Mouse (Mus musculus) cortical plate, adult 2 months (tissue): ENCODE measurements at regions not wholly inside any gene's neighbourhood (a gene's known extent, or its start where the extent isn't known, plus 50 kb on each side); places are given as distances from the start of the nearest gene placed in this dataset.

Experiments
- CTCF ChIP-seq: fragments of 200-500 bp; IDR thresholded peaks from 2 replicates; pipeline ENCODE4 v1.5.1; 2011; ENCODE audit warnings: mild to moderate bottlenecking, control low read depth, low read length; ENCODE audit not compliant: insufficient read depth; ENCODE audit errors: extremely low read depth
- POLR2A ChIP-seq: fragments of 200-500 bp; IDR thresholded peaks from 2 replicates; pipeline ENCODE4 v1.6.1; 2011; ENCODE audit warnings: mild to moderate bottlenecking, low read length, control low read depth; ENCODE audit not compliant: insufficient read depth; ENCODE audit errors: extremely low read depth

DNA sequence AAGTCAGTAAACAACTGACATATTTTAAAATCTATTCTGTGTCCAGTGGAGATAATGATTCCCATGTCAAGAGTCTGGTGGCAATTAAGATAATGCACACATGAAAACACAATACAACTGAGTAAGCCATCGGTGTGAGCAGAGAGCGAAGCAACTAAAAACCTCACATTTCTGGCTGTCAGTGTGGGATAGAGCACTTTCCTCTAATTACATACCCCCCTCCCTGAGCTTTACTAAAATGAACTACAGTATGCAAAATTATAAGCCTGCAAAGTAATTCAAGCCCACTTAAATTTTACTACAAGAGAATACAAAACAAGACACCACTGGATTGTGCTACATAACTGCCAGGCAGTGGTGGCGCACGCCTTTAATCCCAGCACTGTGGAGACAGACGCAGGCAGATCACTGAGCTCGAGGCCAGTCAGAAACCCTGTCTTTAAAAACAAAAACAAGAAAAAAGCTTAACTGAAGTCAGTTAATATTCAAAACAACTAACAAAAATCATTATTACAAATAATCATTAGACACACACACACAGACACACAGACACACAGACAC is 104.8 kb downstream of the Enkur start:
- TF ChIP-seq CTCF (no peak), POLR2A (no peak)
